Mouse (Mus musculus) limb, embryonic 11.5 days (tissue): ENCODE results near the gene Susd4. TPM values are rescaled to one million over a fixed set of nuclear protein-coding genes. Genes with fewer than 3 reads are reported as not detected.

Source experiments
- ATAC-seq: fragments of 200-750 bp; cut with Nextera tagmentation; 2 replicates; pipeline ENCODE4 v1.8.0; 2017; ENCODE audit warnings: low read depth; ENCODE audit not compliant: insufficient number of reproducible peaks, low FRiP score, low TSS enrichment
- DNase-seq: peaks from one replicate; pipeline ENCODE4 v3.0.0-alpha.2; 2015; ENCODE audit warnings: low spot score
- H3K27ac ChIP-seq: fragments of 300-500 bp; sonication (generic); replicated peaks from 2 replicates; pipeline ENCODE4 v1.5.1; 2014; ENCODE audit warnings: low read depth, mild to moderate bottlenecking, low read length
- H3K27me3 ChIP-seq: fragments of 300-500 bp; sonication (generic); 2 replicates; pipeline ENCODE4 v1.6.1; 2014; ENCODE audit warnings: mild to moderate bottlenecking, low read length, mixed read lengths; ENCODE audit not compliant: control insufficient read depth, insufficient read depth
- H3K36me3 ChIP-seq: fragments of 300-500 bp; sonication (generic); 2 replicates; pipeline ENCODE4 v1.6.1; 2014; ENCODE audit warnings: mild to moderate bottlenecking, low read length, moderate library complexity, mixed read lengths; ENCODE audit not compliant: control insufficient read depth, insufficient read depth
- H3K4me1 ChIP-seq: fragments of 300-500 bp; sonication (generic); 2 replicates; pipeline ENCODE4 v1.6.1; 2014; ENCODE audit warnings: low read length, mixed read lengths; ENCODE audit not compliant: control insufficient read depth, insufficient read depth
- H3K4me2 ChIP-seq: fragments of 300-500 bp; sonication (generic); 2 replicates; pipeline ENCODE4 v1.6.1; 2014; ENCODE audit warnings: low read depth, mild to moderate bottlenecking, moderate library complexity; ENCODE audit not compliant: severe bottlenecking
- H3K4me3 ChIP-seq: fragments of 300-500 bp; sonication (generic); 2 replicates; pipeline ENCODE4 v1.5.1; 2014; ENCODE audit warnings: low read depth, low read length
- H3K9ac ChIP-seq: fragments of 300-500 bp; sonication (generic); 2 replicates; pipeline ENCODE4 v1.6.1; 2014; ENCODE audit warnings: mild to moderate bottlenecking, low read length
- H3K9me3 ChIP-seq: fragments of 300-500 bp; sonication (generic); 2 replicates; pipeline ENCODE4 v1.6.1; 2016; ENCODE audit warnings: low read length; ENCODE audit not compliant: control insufficient read depth
- WGBS: fragments of 180-500 bp; shearing (Covaris S2); extraction: QIAGEN DNeasy Blood & Tissue Kit; methylation state at CpG from one replicate; pipeline ENCODE4 v1.1.7; 2014; 5-methylcytosine and 5-hydroxymethylcytosine counted together
- polyA plus RNA-seq: library from polyadenylated mRNA; unstranded; fragments of >200 nt; fragmentation: Nextera tagmentation; extraction: Ambion mirVana; gene quantifications from 2 replicates; pipeline ENCODE4 v1.2.1, GENCODE M21; 2014

Gene Susd4
- polyA plus RNA-seq, 1 experiment from 2014 or later, result 10.0 TPM

GRCm38 (mm10) chr1:182914121-182914908 lies 150.7 kb downstream of the Susd4 start:
- Histone ChIP-seq H3K27ac (no peak overlapping the region), H3K4me2 (no peak overlapping the region), H3K27me3 (no peaks in the 10 kb centered on the region), H3K4me1 (no peaks in the 10 kb centered on the region), H3K36me3 (no peaks in the 10 kb centered on the region), H3K9ac (no peak overlapping the region), H3K4me3 (no peak overlapping the region), H3K9me3 (no peaks in the 10 kb centered on the region)
- DNase-seq (no peak), ATAC-seq (no peak)
- WGBS, result 84% methylated on average over 4 of the region's 4 CpGs

- H3K4me2 ChIP-seq, result no peak overlapping the region
- H3K4me3 ChIP-seq, result no peak overlapping the region
- DNase-seq (no peak), ATAC-seq (no peak)
- whole genome bisulfite sequencing, result 93% methylated on average over 5 of the region's 5 CpGs
- no peaks in the 10 kb centered on the region for H3K4me1 ChIP-seq
- H3K27ac ChIP-seq, result no peak overlapping the region
- no peaks in the 10 kb centered on the region for H3K27me3 ChIP-seq
- H3K36me3 ChIP-seq, result no peaks in the 10 kb centered on the region
- H3K9ac ChIP-seq, result no peak overlapping the region
- no peaks in the 10 kb centered on the region for H3K9me3 ChIP-seq
These were observed 152.5 kb downstream of the Susd4 start for GRCm38 (mm10) chr1:182916166-182916565.

GRCm38 (mm10) chr1:182918718-182919346 lies 155.2 kb downstream of the Susd4 start:
- no peaks in the 10 kb centered on the region for H3K4me1 ChIP-seq
- H3K36me3 ChIP-seq, result no peaks in the 10 kb centered on the region
- DNase-seq, result no peak
- H3K27ac ChIP-seq, result no peak overlapping the region
- no peak overlapping the region for H3K4me2 ChIP-seq
- no peak overlapping the region for H3K9ac ChIP-seq
- no peaks in the 10 kb centered on the region for H3K27me3 ChIP-seq
- no peak overlapping the region for H3K4me3 ChIP-seq
- no peaks in the 10 kb centered on the region for H3K9me3 ChIP-seq
- WGBS, result 58% methylated on average over 8 of the region's 8 CpGs
- ATAC-seq, result no peak

- whole genome bisulfite sequencing, result 81% methylated on average over 4 of the region's 4 CpGs
- no peak for DNase-seq
These were observed 159.2 kb downstream of the Susd4 start for GRCm38 (mm10) chr1:182922824-182923223.

GRCm38 (mm10) chr1:182926465-182926864 lies 162.8 kb downstream of the Susd4 start:
- no peak for ATAC-seq
- no peak for DNase-seq
- Histone ChIP-seq H3K4me3 (no peak overlapping the region), H3K9me3 (no peaks in the 10 kb centered on the region), H3K27me3 (no peaks in the 10 kb centered on the region), H3K36me3 (no peaks in the 10 kb centered on the region), H3K4me2 (no peak overlapping the region), H3K4me1 (no peaks in the 10 kb centered on the region), H3K9ac (no peak overlapping the region), H3K27ac (no peak overlapping the region)
- WGBS, result 90% methylated on average over 6 of the region's 6 CpGs

More at GRCm38 (mm10) chr1:182922824-182923223, 159.2 kb downstream of the Susd4 start:
- Histone ChIP-seq H3K4me2 (no peak overlapping the region), H3K9ac (no peak overlapping the region), H3K9me3 (no peaks in the 10 kb centered on the region), H3K4me3 (no peak overlapping the region), H3K27ac (no peak overlapping the region), H3K27me3 (no peaks in the 10 kb centered on the region), H3K4me1 (no peaks in the 10 kb centered on the region), H3K36me3 (no peaks in the 10 kb centered on the region)
- ATAC-seq, result no peak

GRCm38 (mm10) chr1:182927878-182928851 lies 164.5 kb downstream of the Susd4 start:
- H3K27ac ChIP-seq, result no peak overlapping the region
- no peak overlapping the region for H3K4me3 ChIP-seq
- no peaks in the 10 kb centered on the region for H3K4me1 ChIP-seq
- WGBS, result 77% methylated on average over 19 of the region's 19 CpGs
- no peak for DNase-seq
- H3K9ac ChIP-seq, result no peak overlapping the region
- H3K4me2 ChIP-seq, result no peak overlapping the region
- H3K9me3 ChIP-seq, result no peaks in the 10 kb centered on the region
- no peaks in the 10 kb centered on the region for H3K36me3 ChIP-seq
- H3K27me3 ChIP-seq, result no peaks in the 10 kb centered on the region
- no peak for ATAC-seq

GRCm38 (mm10) chr1:182935469-182935868 lies 171.8 kb downstream of the Susd4 start:
- 50% methylated on average over 6 of the region's 6 CpGs for WGBS
- Histone ChIP-seq H3K9me3 (no peaks in the 10 kb centered on the region), H3K27ac (no peak overlapping the region), H3K27me3 (no peaks in the 10 kb centered on the region), H3K4me3 (no peak overlapping the region), H3K9ac (no peak overlapping the region), H3K36me3 (no peaks in the 10 kb centered on the region), H3K4me1 (no peaks in the 10 kb centered on the region), H3K4me2 (no peak overlapping the region)
- no peak for DNase-seq
- ATAC-seq, result no peak

GRCm38 (mm10) chr1:182937486-182938120 lies 173.9 kb downstream of the Susd4 start:
- Histone ChIP-seq H3K9ac (no peak overlapping the region), H3K36me3 (no peaks in the 10 kb centered on the region), H3K27me3 (no peaks in the 10 kb centered on the region), H3K4me3 (no peak overlapping the region), H3K27ac (no peak overlapping the region), H3K4me1 (no peaks in the 10 kb centered on the region), H3K4me2 (no peak overlapping the region), H3K9me3 (no peaks in the 10 kb centered on the region)
- WGBS, result 68% methylated on average over 10 of the region's 10 CpGs
- ATAC-seq (no peak), DNase-seq (no peak)
